Mouse (Mus musculus) heart, embryonic 10.5 days (tissue): Measurements from ENCODE around the gene 3110082I17Rik. TPM values are rescaled to one million over a fixed set of nuclear protein-coding genes. Genes with fewer than 3 reads are reported as not detected.
"Not testable (repeated sequence)": the region's sequence is repeated elsewhere in the genome, so short reads cannot be mapped to it uniquely, and the experiment has no call there.

Experiments used
- DNase-seq: peaks from one replicate; pipeline ENCODE4 v3.0.0-alpha.2; 2017; ENCODE audit warnings: low spot score
- H3K27ac ChIP-seq: fragments of 300-500 bp; sonication (generic); 2 replicates; pipeline ENCODE4 v1.5.1; 2016; ENCODE audit warnings: mild to moderate bottlenecking
- H3K27me3 ChIP-seq: fragments of 300-500 bp; sonication (generic); 2 replicates; pipeline ENCODE4 v1.6.1; 2016; ENCODE audit warnings: mild to moderate bottlenecking; ENCODE audit not compliant: poor library complexity, insufficient read depth, severe bottlenecking
- H3K36me3 ChIP-seq: fragments of 300-500 bp; sonication (generic); 2 replicates; pipeline ENCODE4 v1.6.1; 2016; ENCODE audit warnings: mild to moderate bottlenecking, moderate library complexity
- H3K4me1 ChIP-seq: fragments of 300-500 bp; sonication (generic); 2 replicates; pipeline ENCODE4 v1.6.1; 2016; ENCODE audit warnings: mild to moderate bottlenecking
- H3K4me3 ChIP-seq: fragments of 300-500 bp; sonication (generic); 2 replicates; pipeline ENCODE4 v1.5.1; 2016; ENCODE audit warnings: mild to moderate bottlenecking, moderate library complexity
- H3K9me3 ChIP-seq: fragments of 300-500 bp; sonication (generic); 2 replicates; pipeline ENCODE4 v1.6.1; 2016; ENCODE audit warnings: mild to moderate bottlenecking, moderate library complexity
- WGBS: fragments of 180-500 bp; shearing (Covaris S2); methylation state at CpG from one replicate; pipeline ENCODE4 v1.1.7; 2016; 5-methylcytosine and 5-hydroxymethylcytosine counted together
- polyA plus RNA-seq: library from polyadenylated mRNA; unstranded; fragments of >200 nt; fragmentation: Nextera tagmentation; extraction: Ambion mirVana; gene quantifications from 2 replicates; pipeline ENCODE4 v1.2.1, GENCODE M21; 2016

3110082I17Rik gene
- polyA plus RNA-seq, 1 experiment from 2014 or later, result 40.9 TPM

DNA sequence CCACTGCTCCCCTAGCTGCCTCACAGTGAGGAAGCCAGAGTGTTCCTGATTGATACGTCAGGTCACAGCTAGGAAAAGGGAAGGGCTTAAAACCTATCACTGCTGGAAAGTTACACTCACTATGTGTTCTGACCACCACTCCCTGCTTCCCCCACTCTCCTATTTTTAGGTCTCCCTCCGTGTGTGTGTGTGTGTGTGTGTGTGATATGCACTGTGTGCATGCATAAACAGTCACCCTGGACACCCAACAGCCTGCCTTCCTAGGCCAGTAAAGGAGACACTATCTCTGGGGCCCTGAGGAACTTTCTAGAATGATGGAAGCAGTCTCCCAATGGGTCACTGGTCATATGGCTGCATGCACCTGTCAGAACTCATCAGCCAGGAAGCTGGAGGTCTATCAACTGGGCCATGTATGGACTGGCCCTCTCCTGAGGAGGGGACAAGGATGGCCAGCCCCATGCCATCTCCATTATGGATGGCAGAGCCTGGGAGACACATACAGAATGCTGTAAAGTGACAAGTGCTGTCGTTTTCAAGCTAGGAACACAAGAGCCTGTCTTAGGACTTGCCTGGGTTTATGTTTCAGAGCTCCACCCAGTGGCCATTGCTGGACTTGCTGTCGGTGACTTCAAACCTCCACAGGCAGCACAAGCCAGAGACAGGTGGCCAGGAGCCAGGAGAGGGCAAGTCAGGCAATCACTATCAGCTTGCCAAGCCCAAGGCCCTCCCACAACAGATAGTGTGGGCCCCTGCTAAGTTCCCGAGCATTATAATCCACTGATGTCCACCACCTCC, 62.2 kb downstream of the 3110082I17Rik start:
- Histone ChIP-seq H3K36me3 (peaks cover 4% of the 10 kb centered on the region), H3K4me3 (no peak overlapping the region), H3K4me1 (peaks cover 30% of the 10 kb centered on the region), H3K9me3 (no peaks in the 10 kb centered on the region), H3K27ac (peak overlapping the region; percentile 39; the same call in 1 of the 2 replicates), H3K27me3 (0 out of 2 replicates have a peak, but pooled peaks cover 10% of the 10 kb centered on the region)
- WGBS, result 21% methylated on average over 5 of the region's 5 CpGs
- DNase-seq, result peak; percentile 94

DNA sequence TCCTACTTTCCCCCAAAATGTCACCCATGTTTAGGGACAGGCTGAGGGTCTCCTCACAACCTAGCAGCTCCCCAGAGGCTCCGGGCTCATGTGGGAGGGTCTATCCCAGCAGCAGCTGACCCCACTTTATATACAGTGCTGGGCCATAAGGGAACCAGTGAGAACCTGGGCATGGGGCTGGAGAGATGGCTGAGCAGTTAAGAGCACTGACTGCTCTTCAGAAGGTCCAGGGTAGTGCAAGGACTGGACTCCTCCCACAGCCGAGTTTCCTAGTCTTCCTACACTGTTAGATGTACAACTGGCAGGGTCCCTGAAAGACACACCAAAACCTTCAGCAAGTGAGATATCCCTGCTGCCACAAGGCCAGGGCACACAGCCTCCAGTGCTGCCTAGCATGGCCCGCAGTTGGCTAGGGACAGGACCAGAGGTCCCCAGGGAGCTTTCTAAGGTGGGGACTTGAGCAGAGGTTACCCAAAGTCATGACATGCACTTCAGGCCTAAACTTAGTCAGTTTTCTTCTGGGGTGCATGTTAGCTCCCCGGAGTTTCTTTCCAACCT, 62.9 kb downstream of the 3110082I17Rik start:
- H3K27ac ChIP-seq, result peak overlapping the region; percentile 12; the same call in 1 of the 2 replicates
- 85% methylated on average over 4 of the region's 4 CpGs for WGBS

DNA sequence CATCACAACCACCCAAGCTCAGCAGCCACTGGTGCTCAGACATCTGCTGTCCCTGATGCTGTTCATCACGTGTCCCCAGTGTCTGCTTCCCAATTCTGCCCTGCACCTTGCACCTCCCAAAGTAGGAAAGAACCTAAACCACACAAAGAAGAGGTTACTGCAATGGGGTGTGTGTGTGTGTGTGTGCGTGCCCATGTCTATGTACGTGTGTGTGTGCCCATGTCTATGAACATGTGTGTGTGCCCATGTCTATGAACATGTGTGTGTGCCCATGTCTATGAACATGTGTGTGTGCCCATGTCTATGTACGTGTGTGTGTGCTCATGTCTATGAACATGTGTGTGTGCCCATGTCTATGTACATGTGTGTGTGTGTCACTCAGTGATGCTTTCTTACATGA, 64.8 kb downstream of the 3110082I17Rik start:
- Histone ChIP-seq H3K27me3 (peaks cover 12% of the 10 kb centered on the region; the same call in 1 of the 2 replicates), H3K4me1 (peaks cover 39% of the 10 kb centered on the region), H3K36me3 (peaks cover 13% of the 10 kb centered on the region), H3K4me3 (no peak overlapping the region), H3K27ac (no peak overlapping the region), H3K9me3 (no peaks in the 10 kb centered on the region)
- DNase-seq, result no peak
- 90% methylated on average over 4 of the region's 4 CpGs for WGBS

More for the DNA sequence above, 62.9 kb downstream of the 3110082I17Rik start:
- DNase-seq, result no peak
- H3K4me1 ChIP-seq, result peaks cover 30% of the 10 kb centered on the region
- no peaks in the 10 kb centered on the region for H3K9me3 ChIP-seq
- no peak overlapping the region for H3K4me3 ChIP-seq
- H3K36me3 ChIP-seq, result peaks cover 11% of the 10 kb centered on the region
- H3K27me3 ChIP-seq, result peaks cover 12% of the 10 kb centered on the region; the same call in 1 of the 2 replicates

DNA sequence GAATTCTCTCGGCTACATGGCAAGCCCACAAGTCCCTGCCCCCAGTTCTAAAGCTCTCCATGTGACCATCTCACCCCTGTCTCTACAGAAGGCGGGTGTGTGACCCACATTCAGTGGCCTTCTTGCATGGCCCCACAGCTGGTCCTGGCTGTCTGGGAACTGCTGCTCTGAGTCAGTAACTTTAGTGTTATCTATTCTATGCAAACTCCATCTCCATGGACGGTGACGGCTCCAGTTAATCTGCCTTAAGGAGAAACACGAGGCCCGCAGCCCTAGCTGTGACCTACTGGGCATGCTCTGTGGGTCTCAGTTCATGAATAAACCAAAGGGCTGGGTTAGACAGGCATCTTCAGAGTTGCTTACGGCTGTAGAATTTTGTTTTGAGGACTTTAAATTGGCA, 65.9 kb downstream of the 3110082I17Rik start:
- DNase-seq, result no peak
- H3K9me3 ChIP-seq, result no peaks in the 10 kb centered on the region
- WGBS, result 58% methylated on average over 7 of the region's 7 CpGs
- peaks cover 8% of the 10 kb centered on the region; the same call in 1 of the 2 replicates for H3K27me3 ChIP-seq
- H3K4me1 ChIP-seq, result peaks cover 47% of the 10 kb centered on the region
- H3K36me3 ChIP-seq, result peaks cover 13% of the 10 kb centered on the region
- H3K27ac ChIP-seq, result 0 out of 2 replicates have a peak overlapping the region, but pooled peaks have one; percentile 48
- no peak overlapping the region for H3K4me3 ChIP-seq

DNA sequence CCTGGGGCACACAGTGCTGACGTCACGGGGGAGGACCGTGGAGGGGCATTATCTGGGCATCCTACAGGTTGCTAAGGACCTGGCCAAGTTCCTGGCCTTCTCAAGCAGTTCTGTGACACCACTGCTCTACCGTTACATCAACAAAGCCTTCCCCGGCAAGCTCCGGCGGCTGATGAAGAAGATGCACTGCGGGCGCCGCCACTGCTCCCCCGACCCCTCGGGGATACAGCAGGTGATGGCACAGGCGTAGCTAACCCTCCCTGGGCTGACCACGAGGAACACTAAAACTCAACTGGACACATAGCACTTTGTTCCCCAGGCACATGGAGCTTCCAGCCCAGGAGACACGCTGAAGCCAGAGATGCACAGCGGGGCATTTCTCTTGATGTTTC, 67.1 kb downstream of the 3110082I17Rik start:
- 88% methylated on average over 16 of the region's 16 CpGs for WGBS
- no peak overlapping the region for H3K27ac ChIP-seq
- peaks cover 8% of the 10 kb centered on the region; the same call in 1 of the 2 replicates for H3K27me3 ChIP-seq
- no peak overlapping the region for H3K4me3 ChIP-seq
- peaks cover 13% of the 10 kb centered on the region for H3K36me3 ChIP-seq
- peaks cover 51% of the 10 kb centered on the region for H3K4me1 ChIP-seq
- no peaks in the 10 kb centered on the region for H3K9me3 ChIP-seq
- no peak for DNase-seq

DNA sequence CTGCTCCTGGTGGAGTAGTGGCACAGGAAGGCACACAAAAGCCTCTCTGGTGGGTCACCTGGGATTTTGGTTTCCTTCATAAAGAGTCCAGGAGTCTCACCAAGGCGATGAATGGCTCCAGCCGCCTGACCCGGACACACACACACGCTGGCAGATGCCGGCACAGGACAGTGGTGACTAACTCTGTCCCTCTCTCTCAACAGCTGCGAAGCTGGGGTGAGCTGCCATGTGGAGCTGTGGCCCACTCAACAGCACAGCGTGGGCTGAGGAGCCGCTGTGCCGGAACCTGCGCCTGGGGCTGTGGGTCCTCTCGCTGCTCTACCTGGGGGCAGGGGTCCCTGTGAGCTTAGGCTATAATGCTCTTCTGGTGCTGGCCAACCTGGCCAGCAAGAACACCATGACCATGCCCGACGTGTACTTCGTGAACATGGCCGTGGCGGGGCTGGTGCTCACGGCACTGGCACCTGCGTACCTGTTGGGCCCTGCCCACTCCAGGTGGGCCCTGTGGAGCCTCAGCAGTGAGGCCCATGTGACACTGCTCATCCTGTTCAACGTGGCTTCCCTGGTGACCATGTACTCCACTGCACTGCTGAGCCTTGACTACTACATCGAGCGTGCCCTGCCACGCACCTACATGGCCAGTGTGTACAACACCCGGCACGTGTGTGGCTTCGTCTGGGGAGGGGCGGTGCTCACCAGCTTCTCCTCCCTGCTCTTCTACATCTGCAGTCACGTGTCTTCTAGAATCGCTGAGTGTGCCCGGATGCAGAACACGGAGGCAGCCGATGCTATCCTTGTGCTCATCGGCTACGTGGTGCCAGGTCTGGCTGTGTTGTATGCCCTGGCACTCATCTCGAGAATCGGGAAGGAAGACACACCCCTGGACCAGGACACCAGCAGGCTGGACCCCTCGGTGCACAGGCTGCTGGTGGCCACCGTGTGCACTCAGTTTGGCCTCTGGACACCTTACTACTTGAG, 67.8 kb downstream of the 3110082I17Rik start:
- WGBS, result 91% methylated on average over 37 of the region's 37 CpGs
- Histone ChIP-seq H3K36me3 (peaks cover 13% of the 10 kb centered on the region), H3K27me3 (peaks cover 8% of the 10 kb centered on the region; the same call in 1 of the 2 replicates), H3K27ac (no peak overlapping the region; the same call in 1 of the 2 replicates), H3K9me3 (no peaks in the 10 kb centered on the region), H3K4me1 (peaks cover 51% of the 10 kb centered on the region), H3K4me3 (no peak overlapping the region)
- no peak for DNase-seq

DNA sequence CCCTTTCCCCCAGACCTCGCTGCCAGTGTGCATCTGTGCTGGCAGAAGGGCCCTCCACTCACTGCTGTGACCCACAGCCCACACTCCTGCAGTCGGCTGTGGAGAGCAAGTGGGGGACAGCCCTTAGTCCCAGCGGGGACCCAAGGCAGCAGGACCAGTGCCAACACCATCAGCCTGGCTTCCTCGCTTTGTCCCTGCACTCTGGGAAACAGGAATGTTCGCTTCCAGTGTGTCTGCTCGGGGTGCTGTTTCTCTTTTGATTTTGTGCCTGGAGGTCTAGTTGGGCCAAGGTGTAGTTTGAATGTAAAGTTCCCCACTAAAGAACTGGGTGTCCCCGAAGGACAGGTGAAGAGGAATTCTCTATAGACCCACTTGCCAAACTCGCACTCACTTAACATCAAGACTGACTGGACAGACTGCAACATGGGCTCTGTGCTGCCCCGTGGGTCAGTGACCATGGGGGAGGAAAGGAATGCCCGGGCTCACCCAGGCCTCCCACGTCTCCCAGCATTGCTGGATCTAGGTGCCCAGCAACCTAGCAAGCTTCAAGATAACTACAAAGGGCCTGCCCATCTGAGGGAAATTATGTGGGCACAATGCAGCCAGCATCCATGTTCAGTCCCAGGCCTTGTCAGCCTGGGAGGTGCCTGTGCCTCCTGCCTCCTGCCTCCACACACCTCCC, 68.9 kb downstream of the 3110082I17Rik start:
- H3K4me1 ChIP-seq, result peaks cover 53% of the 10 kb centered on the region
- peaks cover 8% of the 10 kb centered on the region; the same call in 1 of the 2 replicates for H3K27me3 ChIP-seq
- peak overlapping the region; percentile 17; the same call in 1 of the 2 replicates for H3K27ac ChIP-seq
- H3K4me3 ChIP-seq, result no peak overlapping the region
- H3K36me3 ChIP-seq, result peaks cover 13% of the 10 kb centered on the region
- no peak for DNase-seq
- H3K9me3 ChIP-seq, result no peaks in the 10 kb centered on the region
- 77% methylated on average over 11 of the region's 11 CpGs for WGBS

DNA sequence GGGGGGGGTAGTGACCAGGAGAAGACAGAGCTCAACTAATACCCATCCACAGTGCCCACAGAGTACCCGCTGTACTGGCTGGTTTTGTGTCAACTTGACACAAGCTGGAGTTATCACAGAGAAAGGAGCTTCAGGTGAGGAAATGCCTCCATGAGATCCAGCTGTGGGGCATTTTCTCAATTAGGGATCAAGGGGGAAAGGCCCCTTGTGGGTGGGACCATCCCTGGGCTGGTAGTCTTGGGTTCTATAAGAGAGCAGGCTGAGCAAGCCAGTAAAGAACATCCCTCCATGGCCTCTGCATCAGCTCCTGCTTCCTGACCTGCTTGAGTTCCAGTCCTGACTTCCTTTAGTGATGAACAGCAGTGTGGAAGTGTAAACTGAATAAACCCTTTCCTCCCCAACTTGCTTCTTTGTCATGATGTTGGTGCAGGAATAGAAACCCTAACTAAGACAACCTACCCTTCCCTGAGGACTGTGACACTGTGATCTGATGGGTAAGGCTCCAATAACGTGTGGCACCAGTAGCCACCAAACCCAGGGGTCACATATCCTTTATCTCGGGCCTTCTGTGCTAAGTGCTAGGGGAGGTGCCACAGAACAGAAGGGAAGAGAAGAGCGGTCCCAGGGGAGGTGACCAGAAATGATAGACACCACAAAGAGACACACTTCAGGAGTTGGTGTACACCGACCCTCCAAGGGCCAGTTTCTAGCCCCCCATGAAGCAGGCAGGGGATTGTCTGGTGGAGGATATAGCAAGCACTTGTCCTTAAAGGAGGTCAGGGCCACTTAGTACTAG, 69.8 kb downstream of the 3110082I17Rik start:
- peaks cover 17% of the 10 kb centered on the region for H3K36me3 ChIP-seq
- not testable (repeated sequence) for H3K4me3 ChIP-seq, H3K9me3 ChIP-seq, DNase-seq, H3K27me3 ChIP-seq
- WGBS, result 62% methylated on average over 5 of the region's 5 CpGs
- H3K4me1 ChIP-seq, result peaks cover 62% of the 10 kb centered on the region
- H3K27ac ChIP-seq, result peak overlapping the region; percentile 78

DNA sequence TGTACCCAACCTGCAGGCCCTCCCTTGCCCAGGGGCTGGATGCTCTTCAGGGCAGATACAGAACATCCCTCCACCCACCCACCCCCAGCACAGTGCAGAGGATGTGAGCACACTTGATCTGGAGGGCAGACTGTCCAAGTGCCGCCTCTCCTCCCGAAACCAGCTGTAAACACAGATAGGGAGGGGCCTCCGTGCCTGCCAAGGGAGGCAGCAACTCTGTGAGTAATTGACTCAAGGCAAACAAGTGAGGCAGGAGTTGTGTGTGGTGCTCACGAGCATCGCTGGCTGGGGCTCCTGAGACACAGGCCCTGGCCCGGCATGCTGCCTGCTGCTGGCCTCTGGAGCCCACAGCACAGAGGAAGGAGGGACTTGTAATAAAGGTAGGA, 70.7 kb downstream of the 3110082I17Rik start:
- peaks cover 17% of the 10 kb centered on the region for H3K36me3 ChIP-seq
- H3K27ac ChIP-seq, result peak overlapping the region; percentile 78
- H3K4me1 ChIP-seq, result peaks cover 65% of the 10 kb centered on the region
- peaks cover 8% of the 10 kb centered on the region; the same call in 1 of the 2 replicates for H3K27me3 ChIP-seq
- no peaks in the 10 kb centered on the region for H3K9me3 ChIP-seq
- H3K4me3 ChIP-seq, result no peak overlapping the region; the same call in 1 of the 2 replicates
- 22% methylated on average over 6 of the region's 6 CpGs for WGBS
- peak; percentile 94 for DNase-seq

DNA sequence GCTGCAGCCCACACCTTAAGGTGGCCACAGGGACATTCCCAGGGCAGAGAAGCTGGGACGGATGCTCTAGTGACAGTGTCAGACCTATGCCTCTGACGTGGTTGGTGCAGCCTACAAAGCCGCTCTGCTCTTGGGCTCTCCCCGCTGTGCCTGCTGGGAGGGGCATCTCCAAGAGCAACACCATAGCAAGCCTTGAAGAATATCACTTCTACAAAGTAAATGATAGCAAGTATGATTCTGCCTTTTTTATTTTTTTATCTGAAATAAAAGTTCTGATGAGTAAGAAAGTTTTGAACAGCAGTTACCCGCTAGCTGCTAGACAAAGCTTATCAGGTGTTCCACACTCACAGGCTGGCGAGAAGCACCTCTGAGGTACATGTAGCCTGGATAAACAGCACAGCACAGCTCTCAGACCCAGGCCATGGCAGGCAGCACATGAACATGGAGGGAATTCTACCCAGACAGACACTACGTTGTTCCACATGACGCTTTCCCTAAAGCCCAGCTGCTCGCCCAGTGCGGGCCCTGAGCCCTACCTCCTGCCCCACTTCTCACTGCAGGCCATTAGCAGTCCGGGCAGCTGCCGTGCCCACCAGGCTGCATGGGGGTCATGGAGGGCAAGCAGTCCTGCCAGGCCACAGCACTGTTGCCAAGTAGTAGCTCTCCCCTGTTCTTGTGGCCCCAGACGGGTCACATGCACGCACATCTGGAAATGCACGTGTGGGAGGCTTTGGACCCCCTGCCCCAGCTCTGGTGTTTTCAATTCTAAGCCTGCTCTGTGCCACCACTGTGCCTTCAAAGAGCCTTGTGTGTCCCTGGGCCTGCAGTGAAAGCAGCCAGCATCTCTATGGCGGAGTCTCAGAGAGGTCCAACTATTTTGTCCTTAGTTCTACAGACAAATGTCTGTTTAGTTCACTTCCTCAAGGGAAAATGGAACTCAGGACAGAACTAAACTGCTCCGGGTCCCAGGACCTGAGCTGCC, 71.3 kb downstream of the 3110082I17Rik start:
- H3K27me3 ChIP-seq, result peaks cover 8% of the 10 kb centered on the region; the same call in 1 of the 2 replicates
- no peaks in the 10 kb centered on the region for H3K9me3 ChIP-seq
- DNase-seq, result no peak
- H3K4me1 ChIP-seq, result peaks cover 67% of the 10 kb centered on the region
- H3K27ac ChIP-seq, result peak overlapping the region; percentile 78
- 81% methylated on average over 17 of the region's 17 CpGs for WGBS
- H3K4me3 ChIP-seq, result no peak overlapping the region
- peaks cover 17% of the 10 kb centered on the region for H3K36me3 ChIP-seq
